ENCODE assay signal across 8 mouse cellular contexts in the genomic region with DNA sequence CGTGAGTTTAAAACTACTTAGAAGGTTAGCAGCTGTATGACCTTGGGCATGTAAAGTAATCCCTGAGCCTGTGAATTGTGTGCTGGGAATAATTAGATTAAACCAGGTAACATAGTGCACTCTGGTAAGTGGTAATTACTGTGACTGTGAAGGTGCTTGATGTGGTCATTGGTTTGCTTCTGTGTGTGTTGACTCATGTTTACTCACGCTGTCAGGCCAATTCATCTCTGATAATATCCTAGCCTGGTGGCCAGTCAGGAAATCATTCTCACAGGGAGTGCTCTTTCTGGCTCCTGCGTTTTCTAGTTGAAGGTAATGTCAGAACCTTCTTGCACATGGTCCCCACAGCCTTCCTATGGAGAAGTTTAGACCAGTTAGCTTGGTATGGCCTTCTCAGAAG. TPM values are rescaled to one million over a fixed set of nuclear protein-coding genes. Genes with fewer than 3 reads are reported as not detected.
DNase-seq lines count a peak whose midpoint lies in the region; ATAC-seq and TF ChIP-seq lines count a peak whose summit lies in the region.

No protein-coding gene starts in this region.

- H3K27me3 ChIP-seq in kidney, postnatal 0 days (ENCODE audit: insufficient read depth, low read length), result no peaks in the 10 kb centered on the region
- no peaks in the 10 kb centered on the region for H3K27me3 ChIP-seq in hindbrain, embryonic 11.5 days (ENCODE audit: control insufficient read depth, insufficient read depth, low read length)
- peaks cover 7% of the 10 kb centered on the region; the same call in 1 of the 2 replicates for H3K27me3 ChIP-seq in midbrain, embryonic 13.5 days

- H3K4me3 ChIP-seq in kidney, postnatal 0 days (replicated peaks; ENCODE audit: low read depth, low read length), result peak overlapping the region; percentile 93
- H3K4me3 ChIP-seq in hindbrain, embryonic 11.5 days (ENCODE audit: low read depth, low read length), result peak overlapping the region; percentile 75
- peak overlapping the region; percentile 92 for H3K4me3 ChIP-seq in midbrain, embryonic 13.5 days (replicated peaks)

- H3K4me1 ChIP-seq in kidney, postnatal 0 days (replicated peaks; ENCODE audit: insufficient read depth, low read length), result peaks cover 10% of the 10 kb centered on the region
- H3K4me1 ChIP-seq in hindbrain, embryonic 11.5 days (replicated peaks; ENCODE audit: control insufficient read depth, insufficient read depth, low read length), result no peaks in the 10 kb centered on the region
- H3K4me1 ChIP-seq in midbrain, embryonic 13.5 days (replicated peaks), result peaks cover 20% of the 10 kb centered on the region

- H3K36me3 ChIP-seq in kidney, postnatal 0 days (ENCODE audit: insufficient read depth, low read length), result 0 out of 2 replicates have a peak, but pooled peaks cover under 1% of the 10 kb centered on the region
- no peaks in the 10 kb centered on the region for H3K36me3 ChIP-seq in hindbrain, embryonic 11.5 days (ENCODE audit: control insufficient read depth, insufficient read depth, low read length)
- H3K36me3 ChIP-seq in midbrain, embryonic 13.5 days, result peaks cover 22% of the 10 kb centered on the region; the same call in 1 of the 2 replicates

- no peak overlapping the region for H3K27ac ChIP-seq in kidney, postnatal 0 days
- no peak overlapping the region for H3K27ac ChIP-seq in hindbrain, embryonic 11.5 days (ENCODE audit: low read depth, low read length)
- H3K27ac ChIP-seq in midbrain, embryonic 13.5 days, result no peak overlapping the region

- DNase-seq in kidney, postnatal 0 days (ENCODE audit: low spot score), result peak; percentile 3
- no peak for DNase-seq in kidney, postnatal 36 days
- DNase-seq in adipocyte (ENCODE audit: low spot score), result peak; percentile 23
- no peak for DNase-seq in hindbrain, embryonic 11.5 days (ENCODE audit: low spot score)
- no peak for DNase-seq in cerebellum, postnatal 4 days (ENCODE audit: low spot score in 2 of 2)
- DNase-seq in retina, embryonic 14.5 days (ENCODE audit: low spot score), result no peak

- peak overlapping the region; percentile 98 for H3K9ac ChIP-seq in kidney, postnatal 0 days (ENCODE audit: low read depth, low read length)
- H3K9ac ChIP-seq in hindbrain, embryonic 11.5 days (ENCODE audit: low read depth, low read length), result peak overlapping the region; percentile 84
- H3K9ac ChIP-seq in midbrain, embryonic 13.5 days (replicated peaks), result peak overlapping the region; percentile 94

- ATAC-seq in kidney, postnatal 0 days (replicated peaks; ENCODE audit: low FRiP score, low read depth), result no peak
- ATAC-seq in hindbrain, embryonic 11.5 days (ENCODE audit: low FRiP score), result no peak
- no peak for ATAC-seq in midbrain, embryonic 13.5 days
- ATAC-seq in frontal cortex, adult (ENCODE audit: low TSS enrichment), result no peak

- peak overlapping the region; percentile 73 for H3K4me2 ChIP-seq in kidney, postnatal 0 days (ENCODE audit: low read length)
- H3K4me2 ChIP-seq in hindbrain, embryonic 11.5 days (replicated peaks; ENCODE audit: low read depth, low read length), result peak overlapping the region; percentile 71
- H3K4me2 ChIP-seq in midbrain, embryonic 13.5 days (replicated peaks), result peak overlapping the region; percentile 93

- 17% methylated on average over 3 of the region's 3 CpGs for WGBS in kidney, postnatal 0 days
- 29% methylated on average over 3 of the region's 3 CpGs for WGBS in hindbrain, embryonic 11.5 days
- WGBS in midbrain, embryonic 13.5 days, result 41% methylated on average over 3 of the region's 3 CpGs

- no peaks in the 10 kb centered on the region for H3K9me3 ChIP-seq in kidney, postnatal 0 days (replicated peaks; ENCODE audit: low read length)
- H3K9me3 ChIP-seq in hindbrain, embryonic 11.5 days (ENCODE audit: control insufficient read depth, low read length), result no peaks in the 10 kb centered on the region
- no peaks in the 10 kb centered on the region for H3K9me3 ChIP-seq in midbrain, embryonic 13.5 days

- no peak for TF ChIP-seq CTCF in kidney, postnatal 0 days (IDR thresholded peaks at IDR 0.05; ENCODE audit: low read depth)

RNA-seq across cellular contexts. Expression of a gene that starts 1.3 kb away (rescaled TPM):
- 18.0 and 18.5 TPM in 2 replicates for polyA plus RNA-seq in kidney, postnatal 0 days (2015; fragmentation: Nextera tagmentation; extraction: Ambion mirVana)
- 29.6 and 44.4 TPM in 2 replicates for polyA plus RNA-seq in hindbrain, embryonic 11.5 days (2014; fragmentation: Nextera tagmentation; extraction: Ambion mirVana)
- polyA plus RNA-seq in midbrain, embryonic 13.5 days (2015; fragmentation: Nextera tagmentation; extraction: Ambion mirVana), result 39.6 and 45.6 TPM in 2 replicates

Comparison
In these comparisons a context has a peak if more than half of its experiments do, and no peak if none do; other contexts are left out.
1. DNase-seq: peak in kidney, postnatal 0 days (single experiment) and adipocyte (single experiment); none in kidney, postnatal 36 days (0 of 2), hindbrain, embryonic 11.5 days (single experiment), cerebellum, postnatal 4 days (0 of 2) and retina, embryonic 14.5 days (single experiment).
2. Peak in every context shown above with its lines, with median percentiles within 50 percentile points of each other: H3K4me2 ChIP-seq, H3K4me3 ChIP-seq and H3K9ac ChIP-seq.